In genomic region chr2:166786353-166787004, GRCm38 (mm10) we compare ENCODE assay signal across 8 mouse cellular contexts. TPM values are rescaled to one million over a fixed set of nuclear protein-coding genes. Genes with fewer than 3 reads are reported as not detected.
DNase-seq lines count a peak whose midpoint lies in the region; ATAC-seq and TF ChIP-seq lines count a peak whose summit lies in the region.

No protein-coding gene starts in this region.

- intact Hi-C loops in heart, postnatal 36 days (cut with DNase I): loop anchor here (5.0 kb wide), 1 partner anchor 794 kb away; the partner anchor contains the start of gene Ncoa3

- peak in 1 of 2 experiments; percentile 91; a peak in 2 of 4 replicates for TF ChIP-seq POLR2A in MEL (IDR thresholded peaks at IDR 0.05; ENCODE audit: control insufficient read depth in 1 of 2, insufficient read depth in 1 of 2, low read depth in 1 of 2, low read length in 2 of 2, poor library complexity in 1 of 2)

- 0 out of 4 replicates have a peak, but pooled peaks of 1 of the 2 experiments have one; percentile 5 for TF ChIP-seq EP300 in MEL (IDR thresholded peaks at IDR 0.05; ENCODE audit: low read depth in 1 of 2, low read length in 2 of 2)

- WGBS in forebrain, embryonic 16.5 days: under 1% methylated on average over 35 of the region's 35 CpGs
- WGBS in neural tube, embryonic 15.5 days: under 1% methylated on average over 35 of the region's 35 CpGs

- no peaks in the 10 kb centered on the region; the same call in 1 of the 2 replicates for H3K79me2 ChIP-seq in MEL (ENCODE audit: control insufficient read depth, insufficient read depth, low read length, poor library complexity)

- H3K4me2 ChIP-seq in forebrain, embryonic 16.5 days (ENCODE audit: low read length): peak overlapping the region; percentile 90
- H3K4me2 ChIP-seq in neural tube, embryonic 15.5 days: peak overlapping the region; percentile 84

- H3K27me3 ChIP-seq in MEL (ENCODE audit: control insufficient read depth in 1 of 2, insufficient read depth in 2 of 2, low read length in 2 of 2): no peaks in the 10 kb centered on the region
- H3K27me3 ChIP-seq in forebrain, embryonic 16.5 days (replicated peaks; ENCODE audit: control insufficient read depth, insufficient read depth, low read length): no peaks in the 10 kb centered on the region
- H3K27me3 ChIP-seq in neural tube, embryonic 15.5 days (replicated peaks): no peaks in the 10 kb centered on the region; the same call in 1 of the 2 replicates

- no peak for TF ChIP-seq RAD21 in MEL (IDR thresholded peaks at IDR 0.05; ENCODE audit: low read depth, low read length)

- TF ChIP-seq CTCF in MEL (IDR thresholded peaks at IDR 0.05 in 2 of 3, conservative IDR thresholded peaks at IDR 0.05 in 1 of 3; ENCODE audit: control insufficient read depth in 1 of 3, insufficient read depth in 1 of 3, low read depth in 2 of 3, low read length in 3 of 3, poor library complexity in 1 of 3, severe bottlenecking in 1 of 3): no peak

- H3K4me3 ChIP-seq in MEL (ENCODE audit: control insufficient read depth in 1 of 2, insufficient read depth in 1 of 2, low read depth in 2 of 2, low read length in 2 of 2): peak overlapping the region; percentile 67 to 86
- H3K4me3 ChIP-seq in forebrain, embryonic 16.5 days (replicated peaks; ENCODE audit: low read length): peak overlapping the region; percentile 66
- peak overlapping the region; percentile 71 for H3K4me3 ChIP-seq in neural tube, embryonic 15.5 days (replicated peaks)

- H3K9me3 ChIP-seq in MEL (replicated peaks; ENCODE audit: insufficient read depth, low read length): no peaks in the 10 kb centered on the region
- H3K9me3 ChIP-seq in forebrain, embryonic 16.5 days (ENCODE audit: control insufficient read depth, low read length): no peaks in the 10 kb centered on the region
- no peaks in the 10 kb centered on the region for H3K9me3 ChIP-seq in neural tube, embryonic 15.5 days (replicated peaks)

- H3K36me3 ChIP-seq in MEL (ENCODE audit: control insufficient read depth in 1 of 2, insufficient read depth in 2 of 2, low read length in 2 of 2): no peaks in the 10 kb centered on the region
- no peaks in the 10 kb centered on the region for H3K36me3 ChIP-seq in forebrain, embryonic 16.5 days (ENCODE audit: control insufficient read depth, insufficient read depth)
- H3K36me3 ChIP-seq in neural tube, embryonic 15.5 days: no peaks in the 10 kb centered on the region

- DNase-seq in MEL (ENCODE audit: low read depth, low spot score): peak; percentile 97
- peak; percentile 93 to 94 for DNase-seq in cerebellum, adult 18-20 months
- DNase-seq in heart, postnatal 36 days: peak; percentile 82 to 87
- DNase-seq in layer of hippocampus, adult 18-20 months (ENCODE audit: low spot score in 2 of 2): peak; percentile 87 to 98
- DNase-seq in lung, adult 18-20 months: peak; percentile 90 to 93
- peak; percentile 91 for DNase-seq in testis, postnatal 10 days (ENCODE audit: low spot score)

- peak; percentile 99 for ATAC-seq in forebrain, embryonic 16.5 days
- peak; percentile 91 for ATAC-seq in neural tube, embryonic 15.5 days (ENCODE audit: low FRiP score)

- H3K27ac ChIP-seq in MEL (ENCODE audit: control insufficient read depth, low read depth, low read length): peak overlapping the region; percentile 35
- 0 out of 2 replicates have a peak overlapping the region, but pooled peaks have one; percentile 37 for H3K27ac ChIP-seq in forebrain, embryonic 16.5 days (ENCODE audit: low read length)
- H3K27ac ChIP-seq in neural tube, embryonic 15.5 days (replicated peaks): peak overlapping the region; percentile 66

- peak overlapping the region; percentile 76 for H3K9ac ChIP-seq in MEL (ENCODE audit: control insufficient read depth, low read depth, low read length, poor library complexity, severe bottlenecking)
- H3K9ac ChIP-seq in forebrain, embryonic 16.5 days (replicated peaks; ENCODE audit: low read depth, low read length): peak overlapping the region; percentile 84
- H3K9ac ChIP-seq in neural tube, embryonic 15.5 days (replicated peaks): peak overlapping the region; percentile 87

- peaks cover 0 to 9% of the 10 kb centered on the region in 2 experiments; a peak in 1 of 4 replicates for H3K4me1 ChIP-seq in MEL (ENCODE audit: control insufficient read depth in 1 of 2, insufficient read depth in 2 of 2, low read length in 2 of 2)
- H3K4me1 ChIP-seq in forebrain, embryonic 16.5 days (replicated peaks; ENCODE audit: control insufficient read depth, insufficient read depth, low read length): peaks cover 15% of the 10 kb centered on the region
- peaks cover 20% of the 10 kb centered on the region for H3K4me1 ChIP-seq in neural tube, embryonic 15.5 days

TF ChIP-seq in MEL, 35 proteins besides CTCF, POLR2A, EP300 and RAD21:
- no peak for TF ChIP-seq ZNF384 (IDR thresholded peaks at IDR 0.05; ENCODE audit: low read depth, low read length)
- TF ChIP-seq MAZ (IDR thresholded peaks at IDR 0.05; ENCODE audit: low read depth, low read length): peak; percentile 58; the same call in 1 of the 2 replicates
- no peak for TF ChIP-seq POLR2AphosphoS5 (IDR thresholded peaks at IDR 0.05; ENCODE audit: borderline replicate concordance, low read depth, low read length)
- TF ChIP-seq MEF2A (IDR thresholded peaks at IDR 0.05; ENCODE audit: extremely low read depth, insufficient replicate concordance, low read depth, low read length, poor library complexity, severe bottlenecking): no peak
- peak; percentile 87 for TF ChIP-seq KAT2A (conservative IDR thresholded peaks at IDR 0.05; ENCODE audit: low read depth, low read length)
- no peak for TF ChIP-seq ETS1 (IDR thresholded peaks at IDR 0.05; ENCODE audit: low read depth, low read length)
- TF ChIP-seq BHLHE40 (IDR thresholded peaks at IDR 0.05; ENCODE audit: borderline replicate concordance, low read depth, low read length): no peak
- peak; percentile 74; the same call in 1 of the 2 replicates for TF ChIP-seq MXI1 (IDR thresholded peaks at IDR 0.05; ENCODE audit: low read depth, low read length)
- no peak for TF ChIP-seq TAL1 (IDR thresholded peaks at IDR 0.05; ENCODE audit: low read length)
- peak; percentile 38; the same call in 1 of the 2 replicates for TF ChIP-seq NRF1 (IDR thresholded peaks at IDR 0.05; ENCODE audit: insufficient read depth, low read depth, low read length, poor library complexity, severe bottlenecking)
- TF ChIP-seq SMC3 (IDR thresholded peaks at IDR 0.05; ENCODE audit: low read depth, low read length): no peak
- peak; percentile 83 for TF ChIP-seq SIN3A (IDR thresholded peaks at IDR 0.05; ENCODE audit: low read length)
- no peak for TF ChIP-seq GATA1 (IDR thresholded peaks at IDR 0.05; ENCODE audit: low read depth, low read length)
- no peak for TF ChIP-seq JUND (IDR thresholded peaks at IDR 0.05; ENCODE audit: low read depth, low read length)
- peak; percentile 99 for TF ChIP-seq HCFC1 (IDR thresholded peaks at IDR 0.05; ENCODE audit: low read depth, low read length)
- TF ChIP-seq MYB (IDR thresholded peaks at IDR 0.05; ENCODE audit: low read depth, low read length): no peak
- 0 out of 2 replicates have a peak, but pooled peaks have one; percentile 30 for TF ChIP-seq ELF1 (IDR thresholded peaks at IDR 0.05; ENCODE audit: low read depth, low read length)
- no peak; the same call in 1 of the 2 replicates for TF ChIP-seq ZMIZ1 (IDR thresholded peaks at IDR 0.05; ENCODE audit: low read depth, low read length)
- TF ChIP-seq UBTF (IDR thresholded peaks at IDR 0.05; ENCODE audit: borderline replicate concordance, insufficient read depth, low read depth, low read length): no peak
- peak; percentile 86 for TF ChIP-seq NELFE (IDR thresholded peaks at IDR 0.05; ENCODE audit: low read depth, low read length)
- TF ChIP-seq CHD2 (IDR thresholded peaks at IDR 0.05; ENCODE audit: low read length): no peak
- TF ChIP-seq MYC (IDR thresholded peaks at IDR 0.05; ENCODE audit: low read depth, low read length): peak; percentile 79; the same call in 1 of the 2 replicates
- no peak for TF ChIP-seq TCF12 (IDR thresholded peaks at IDR 0.05; ENCODE audit: low read depth, low read length)
- peak; percentile 61; the same call in 1 of the 2 replicates for TF ChIP-seq TBP (IDR thresholded peaks at IDR 0.05; ENCODE audit: low read depth, low read length)
- TF ChIP-seq CHD1 (IDR thresholded peaks at IDR 0.05; ENCODE audit: low read depth, low read length): no peak
- TF ChIP-seq GABPA (IDR thresholded peaks at IDR 0.05; ENCODE audit: low read depth, low read length): no peak
- TF ChIP-seq MAFK (IDR thresholded peaks at IDR 0.05; ENCODE audit: borderline replicate concordance, low read depth, low read length): no peak
- peak; percentile 44 for TF ChIP-seq USF1 (IDR thresholded peaks at IDR 0.05; ENCODE audit: low read depth, low read length)
- TF ChIP-seq MAX (IDR thresholded peaks at IDR 0.05; ENCODE audit: low read length): peak; percentile 59; the same call in 1 of the 2 replicates
- TF ChIP-seq ZKSCAN1 (IDR thresholded peaks at IDR 0.05; ENCODE audit: low read depth, low read length): no peak

RNA-seq across cellular contexts. Expression of gene Trp53rkb, which starts 5.9 kb away (rescaled TPM):
- total RNA-seq in MEL (2012; rRNA removed): 7.6 and 8.9 TPM in 2 replicates
- polyA plus RNA-seq in MEL (2012; ENCODE audit: insufficient read depth in 1 of 2, insufficient read length in 2 of 2, low read depth in 1 of 2, low replicate concordance in 2 of 2, missing spikeins in 1 of 2): 1 to 10 TPM in 1 of 2 experiments, not detected in 1; 6.8 TPM
- 8.7 and 9.0 TPM in 2 replicates for polyA plus RNA-seq in forebrain, embryonic 16.5 days (2015; fragmentation: Nextera tagmentation; extraction: Ambion mirVana)
- 1 to 10 TPM; 1.6 to 2.4 TPM for total RNA-seq in heart, postnatal 36 days (2021)
- 1 to 10 TPM; 4.5 to 5.2 TPM for total RNA-seq in layer of hippocampus, adult 18-20 months (2021)
- polyA plus RNA-seq in neural tube, embryonic 15.5 days (2015; fragmentation: Nextera tagmentation; extraction: Ambion mirVana): 9.1 and 10.3 TPM in 2 replicates

RNA-seq across cellular contexts. Expression of gene Arfgef2, which starts 18.9 kb away (rescaled TPM):
- total RNA-seq in MEL (2012; rRNA removed): 18.3 and 19.1 TPM in 2 replicates
- 10 to 100 TPM; 24.5 to 27.4 TPM for polyA plus RNA-seq in MEL (2012; ENCODE audit: insufficient read depth in 1 of 2, insufficient read length in 2 of 2, low read depth in 1 of 2, low replicate concordance in 2 of 2, missing spikeins in 1 of 2)
- 3.2 and 3.4 TPM in 2 replicates for polyA plus RNA-seq in forebrain, embryonic 16.5 days (2015; fragmentation: Nextera tagmentation; extraction: Ambion mirVana)
- 10 to 100 TPM; 42.0 to 44.1 TPM for total RNA-seq in heart, postnatal 36 days (2021)
- total RNA-seq in layer of hippocampus, adult 18-20 months (2021): 10 to 100 TPM; 59.4 to 59.5 TPM
- 4.1 and 4.6 TPM in 2 replicates for polyA plus RNA-seq in neural tube, embryonic 15.5 days (2015; fragmentation: Nextera tagmentation; extraction: Ambion mirVana)

Comparison
In these comparisons a context has a peak if more than half of its experiments do, and no peak if none do; other contexts are left out.
1. Peak in every context shown above with its lines: DNase-seq, ATAC-seq, H3K4me3 ChIP-seq and H3K27ac ChIP-seq.